Mouse (Mus musculus) spleen, adult 2 months (tissue): Measurements from ENCODE around the gene Apba3.

Source experiments
- CTCF ChIP-seq: fragments of 200-500 bp; IDR thresholded peaks from 2 replicates; pipeline ENCODE4 v1.5.1; 2011; ENCODE audit warnings: mild to moderate bottlenecking, inconsistent platforms; ENCODE audit not compliant: insufficient read depth, insufficient read length, insufficient replicate concordance; ENCODE audit errors: extremely low read depth
- POLR2A ChIP-seq: fragments of 200-500 bp; IDR thresholded peaks from 2 replicates; pipeline ENCODE4 v1.6.1; 2011; ENCODE audit warnings: low read depth, low read length, inconsistent platforms

DNA sequence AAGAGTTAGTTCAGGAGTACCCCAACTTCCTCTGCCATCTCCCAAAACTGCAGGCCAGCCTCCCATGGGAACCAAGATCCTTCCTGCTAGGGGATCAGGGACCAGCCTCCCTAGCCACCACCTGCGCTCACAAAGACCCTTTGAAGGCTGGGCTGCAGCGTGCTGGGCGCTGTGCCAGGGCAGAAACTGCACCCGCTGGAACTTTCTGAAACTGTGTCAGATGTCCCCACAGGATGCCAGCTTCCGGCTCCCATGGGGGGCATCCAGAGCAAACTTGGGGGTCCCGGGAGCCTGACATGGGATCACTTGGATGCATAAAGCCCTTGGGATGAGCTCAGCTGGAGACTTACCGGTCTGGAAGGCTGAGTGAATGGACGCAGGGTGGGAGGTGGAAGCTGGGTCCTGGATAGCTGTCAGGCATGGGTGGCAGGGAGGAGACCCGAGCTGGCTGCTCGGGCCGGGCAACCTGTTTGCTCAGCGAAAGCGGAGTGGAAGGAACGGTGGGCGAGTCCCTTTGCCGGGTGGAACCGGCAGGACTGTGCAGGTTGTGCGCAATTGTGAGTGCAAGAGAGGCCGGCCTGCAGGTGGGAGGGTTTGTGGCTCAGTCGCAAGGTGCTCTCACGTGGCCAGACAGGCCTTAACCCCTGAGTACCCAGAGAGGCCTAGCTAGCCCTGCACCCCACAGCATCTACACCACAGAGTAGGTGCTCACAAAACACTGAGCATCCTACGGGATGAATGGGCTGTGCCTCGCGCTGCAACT lies 24.1 kb downstream of the Apba3 start:
- TF ChIP-seq CTCF (no peak), POLR2A (no peak)
